Mouse (Mus musculus): ENCODE measurements at regions not wholly inside any gene's neighbourhood (a gene's known extent, or its start where the extent isn't known, plus 50 kb on each side); places are given as distances from the start of the nearest gene placed in this dataset.

GRCm38 (mm10) chr3:84378987-84379556, 72.4 kb upstream of the Trim2 start:
- no peak for TF ChIP-seq POLR2A (IDR thresholded peaks at IDR 0.05; ENCODE audit: insufficient read depth, low read depth, low read length)
- TF ChIP-seq CTCF (IDR thresholded peaks at IDR 0.05), result no peak
- TF ChIP-seq EP300 (IDR thresholded peaks at IDR 0.05; ENCODE audit: insufficient read depth, low read depth, low read length), result no peak
